ENCODE assay signal across 15 mouse cellular contexts in genomic region chr1:77510623-77511022, GRCm38 (mm10). TPM values are rescaled to one million over a fixed set of nuclear protein-coding genes. Genes with fewer than 3 reads are reported as not detected.
DNase-seq lines count a peak whose midpoint lies in the region; ATAC-seq and TF ChIP-seq lines count a peak whose summit lies in the region.
"Had no signal": no experiment of that assay in that cellular context is flagged by ENCODE, and none has a peak within 500 bp of the region (broad histone marks: within the 10 kb centered on the region; RNA-seq: fewer than 3 reads in every experiment).

No protein-coding gene starts in this region.

- no peak for DNase-seq in layer of hippocampus, adult 2 months (ENCODE audit: low spot score in 2 of 2)
- no peak for DNase-seq in layer of hippocampus, postnatal 36 days
- DNase-seq in layer of hippocampus, adult 9-11 months: no peak
- no peak for DNase-seq in cerebellum, adult 9-10 months
- no peak for DNase-seq in urinary bladder, adult 18-20 months (ENCODE audit: low spot score in 2 of 2)
- DNase-seq: cerebellum, postnatal 10 days; gastrocnemius, postnatal 36 days; lung, postnatal 36 days; right cerebral cortex, adult 18-20 months had no signal

- TF ChIP-seq CTCF in layer of hippocampus, adult 2 months (conservative IDR thresholded peaks at IDR 0.05): no peak

- no peak for ATAC-seq in forebrain, embryonic 16.5 days
- ATAC-seq in limb, embryonic 13.5 days (ENCODE audit: low FRiP score, low read depth): no peak
- ATAC-seq in neural tube, embryonic 14.5 days (ENCODE audit: low read depth): no peak

- H3K9ac ChIP-seq in forebrain, embryonic 16.5 days (replicated peaks; ENCODE audit: low read depth, low read length): peak overlapping the region; percentile 83
- H3K9ac ChIP-seq in limb, embryonic 13.5 days: no peak overlapping the region
- peak overlapping the region; percentile 12; the same call in 1 of the 2 replicates for H3K9ac ChIP-seq in neural tube, embryonic 14.5 days (replicated peaks; ENCODE audit: low read depth, low read length)
- H3K9ac ChIP-seq: liver, embryonic 14.5 days had no signal

- H3K36me3 ChIP-seq in forebrain, embryonic 16.5 days (ENCODE audit: control insufficient read depth, insufficient read depth): no peaks in the 10 kb centered on the region
- H3K36me3 ChIP-seq in limb, embryonic 13.5 days: peaks cover 42% of the 10 kb centered on the region
- H3K36me3 ChIP-seq in neural tube, embryonic 14.5 days (ENCODE audit: control insufficient read depth, insufficient read depth, low read length): no peaks in the 10 kb centered on the region
- H3K36me3 ChIP-seq: G1E had no signal

- no peaks in the 10 kb centered on the region for H3K27me3 ChIP-seq in forebrain, embryonic 16.5 days (replicated peaks; ENCODE audit: control insufficient read depth, insufficient read depth, low read length)
- no peaks in the 10 kb centered on the region; the same call in 1 of the 2 replicates for H3K27me3 ChIP-seq in limb, embryonic 13.5 days
- no peaks in the 10 kb centered on the region for H3K27me3 ChIP-seq in neural tube, embryonic 14.5 days (ENCODE audit: control insufficient read depth, insufficient read depth, low read length)

- peaks cover 53% of the 10 kb centered on the region for H3K4me1 ChIP-seq in forebrain, embryonic 16.5 days (replicated peaks; ENCODE audit: control insufficient read depth, insufficient read depth, low read length)
- H3K4me1 ChIP-seq in limb, embryonic 13.5 days: peaks cover 58% of the 10 kb centered on the region
- H3K4me1 ChIP-seq in neural tube, embryonic 14.5 days (ENCODE audit: control insufficient read depth, insufficient read depth, low read length): peaks cover 22% of the 10 kb centered on the region; the same call in 1 of the 2 replicates

- peak overlapping the region; percentile 94 for H3K4me2 ChIP-seq in forebrain, embryonic 16.5 days (ENCODE audit: low read length)
- peak overlapping the region; percentile 93 for H3K4me2 ChIP-seq in limb, embryonic 13.5 days (replicated peaks)
- H3K4me2 ChIP-seq in neural tube, embryonic 14.5 days (ENCODE audit: low read depth, low read length): peak overlapping the region; percentile 74

- H3K27ac ChIP-seq in layer of hippocampus, adult 2 months: peak overlapping the region; percentile 94
- 0 out of 2 replicates have a peak overlapping the region, but pooled peaks have one; percentile 26 for H3K27ac ChIP-seq in forebrain, embryonic 16.5 days (ENCODE audit: low read length)
- H3K27ac ChIP-seq in limb, embryonic 13.5 days: no peak overlapping the region
- no peak overlapping the region for H3K27ac ChIP-seq in neural tube, embryonic 14.5 days (ENCODE audit: low read depth, low read length)
- H3K27ac ChIP-seq: kidney, postnatal 0 days; liver, embryonic 14.5 days had no signal

- H3K9me3 ChIP-seq in forebrain, embryonic 16.5 days (ENCODE audit: control insufficient read depth, low read length): no peaks in the 10 kb centered on the region
- no peaks in the 10 kb centered on the region for H3K9me3 ChIP-seq in limb, embryonic 13.5 days
- no peaks in the 10 kb centered on the region for H3K9me3 ChIP-seq in neural tube, embryonic 14.5 days (ENCODE audit: control insufficient read depth, low read length)

- peak overlapping the region; percentile 90 for H3K4me3 ChIP-seq in layer of hippocampus, adult 2 months
- peak overlapping the region; percentile 82 for H3K4me3 ChIP-seq in forebrain, embryonic 16.5 days (replicated peaks; ENCODE audit: low read length)
- peak overlapping the region; percentile 79 for H3K4me3 ChIP-seq in limb, embryonic 13.5 days
- peak overlapping the region; percentile 62; the same call in 1 of the 2 replicates for H3K4me3 ChIP-seq in neural tube, embryonic 14.5 days (ENCODE audit: low read depth, low read length)

- 26% methylated on average over 5 of the region's 5 CpGs for WGBS in forebrain, embryonic 16.5 days
- WGBS in limb, embryonic 13.5 days: 70% methylated on average over 5 of the region's 5 CpGs
- WGBS in neural tube, embryonic 14.5 days: 29% methylated on average over 5 of the region's 5 CpGs

RNA-seq across cellular contexts. Expression of gene Epha4, which starts 4.3 kb away (rescaled TPM):
- 100 to 1,000 TPM; 334 to 340 TPM for total RNA-seq in layer of hippocampus, adult 2 months (2021)
- 100 to 1,000 TPM; 298 to 325 TPM for total RNA-seq in layer of hippocampus, postnatal 36 days (2021)
- polyA plus RNA-seq in forebrain, embryonic 16.5 days (2015; fragmentation: Nextera tagmentation; extraction: Ambion mirVana): 76.4 and 89.5 TPM in 2 replicates
- polyA plus RNA-seq in limb, embryonic 13.5 days (2015; fragmentation: Nextera tagmentation; extraction: Ambion mirVana): 58.9 and 59.5 TPM in 2 replicates
- 41.8 and 45.9 TPM in 2 replicates for polyA plus RNA-seq in neural tube, embryonic 14.5 days (2014; fragmentation: Nextera tagmentation; extraction: Ambion mirVana)
- polyA plus RNA-seq: G1E had no signal

Comparison
In these comparisons a context has a peak if more than half of its experiments do, and no peak if none do; other contexts are left out.
1. H3K27ac ChIP-seq: peak in layer of hippocampus, adult 2 months (single experiment) and forebrain, embryonic 16.5 days (single experiment); none in limb, embryonic 13.5 days (single experiment) and neural tube, embryonic 14.5 days (single experiment).
2. Peak in every context shown above with its lines, with median percentiles within 50 percentile points of each other: H3K4me3 ChIP-seq and H3K4me2 ChIP-seq.